Mouse (Mus musculus) B cell, adult 62 days (primary cell): ENCODE measurements around the gene Prkci. TPM values are rescaled to one million over a fixed set of nuclear protein-coding genes. Genes with fewer than 3 reads are reported as not detected.

Experiments
- total RNA-seq: library from RNA; stranded (reverse); gene quantifications from 4 replicates; pipeline ENCODE4 v1.2.4, GENCODE M21; 2023

The Prkci gene
- total RNA-seq = 17.6 to 27.7 TPM (median 22.5 TPM) in 4 replicates

DNA sequence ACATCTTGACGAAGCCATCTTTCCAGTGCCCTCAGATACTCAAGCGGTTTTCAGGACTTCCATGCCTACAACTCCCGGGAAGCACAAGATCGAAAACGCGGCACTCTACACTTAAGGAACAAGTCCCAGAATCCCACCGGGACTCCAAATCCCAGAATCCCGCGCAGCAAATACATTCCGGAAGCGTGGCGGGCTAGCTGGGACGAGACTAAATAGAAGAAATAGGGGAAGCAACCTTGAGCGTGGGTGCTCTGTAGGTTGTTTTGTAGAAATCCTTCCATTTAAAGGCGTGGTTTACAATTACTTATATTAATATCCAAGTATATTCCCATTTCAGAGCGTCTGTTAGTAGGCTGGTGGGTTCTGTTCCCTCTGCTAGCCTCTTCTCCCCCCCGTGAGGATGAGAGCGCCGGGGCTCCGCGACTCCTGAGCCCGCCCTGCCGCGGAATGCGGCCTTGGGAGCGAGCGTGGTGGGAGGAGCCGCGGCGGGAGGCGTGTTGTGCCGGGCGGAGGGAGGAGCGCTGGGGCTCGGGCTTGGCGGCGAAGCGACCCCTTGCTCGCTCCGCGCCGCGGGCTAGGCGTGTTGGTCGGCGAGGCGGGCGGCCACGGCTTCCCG lies at the start of gene Prkci:
Prkci (plus strand) TSS at position 465 of the 616 bp plus-strand sequence.

DNA sequence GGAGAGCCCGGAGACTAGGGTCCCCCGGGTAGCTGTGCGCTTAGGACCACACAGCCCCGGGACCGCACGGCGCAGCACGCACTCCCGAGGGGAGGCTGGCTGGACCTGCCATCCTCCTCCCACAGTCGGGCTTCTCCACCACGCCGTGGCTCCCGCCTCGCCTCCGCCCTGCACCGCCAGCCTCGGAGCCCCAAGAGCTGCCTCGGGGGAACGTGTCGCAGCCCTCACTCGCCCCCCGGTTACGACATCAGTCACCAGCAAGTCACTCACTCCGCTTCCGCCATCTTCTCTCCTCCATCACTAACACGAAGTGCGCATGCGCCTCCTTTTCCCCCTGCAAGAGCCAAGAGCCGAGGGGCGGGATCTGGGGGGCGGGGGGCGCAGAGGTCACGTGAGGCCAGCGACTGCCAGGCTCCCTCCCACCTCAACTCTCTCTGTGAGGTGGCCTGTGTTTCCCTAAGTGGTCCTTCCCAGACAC lies 26.4 kb upstream of the Prkci start, which contains the start of gene Phc3:
Phc3 (minus strand) TSS at position 312 of the 478 bp plus-strand sequence.

DNA sequence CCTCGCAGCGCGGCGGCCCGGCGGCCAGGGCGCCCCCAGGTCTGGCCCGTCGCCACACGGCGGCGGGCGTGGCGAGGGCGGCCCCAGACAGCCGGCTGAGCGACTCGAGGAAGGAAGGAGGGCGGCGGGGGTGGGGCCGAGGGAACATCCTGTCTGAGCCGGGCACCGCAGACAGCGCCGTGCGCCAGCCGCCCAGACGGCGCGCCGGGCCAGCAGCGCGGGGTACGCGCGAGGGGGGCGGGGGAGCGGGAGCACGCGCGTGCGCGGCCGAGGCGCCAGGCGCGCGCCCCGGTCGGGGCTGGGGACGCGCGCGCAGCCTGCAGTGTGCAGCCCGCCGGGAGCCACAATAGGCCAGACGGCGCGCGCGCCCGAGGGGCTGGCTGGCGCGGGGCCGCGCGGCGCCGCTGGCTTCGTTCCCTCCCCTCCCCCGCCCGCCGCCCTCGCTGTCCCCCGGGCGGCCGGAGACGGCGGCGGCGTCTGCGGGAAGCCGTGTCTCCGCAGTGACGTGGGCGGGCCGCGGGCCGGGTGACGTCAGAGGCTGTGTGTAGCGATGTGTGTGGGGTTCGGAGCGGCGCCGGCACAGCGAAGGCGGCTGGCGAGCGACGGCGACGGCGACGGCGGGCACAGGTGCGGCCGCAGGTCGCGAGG lies 99.1 kb downstream of the Prkci start, which contains the start of gene Skil:
Skil (plus strand) TSS at position 528 of the 648 bp plus-strand sequence.

Other genes with a start within 250 kb of the Prkci start
- not detected in 4 replicates for gene Samd7, start 249.5 kb upstream of the Prkci start, total RNA-seq
- 65.8 to 85.1 TPM (median 72.6 TPM) in 4 replicates for gene Sec62, start 202.9 kb upstream of the Prkci start, total RNA-seq
- 0.63 TPM in 1 of 4 replicates, not detected in the others for gene Gpr160, start 139.8 kb upstream of the Prkci start, total RNA-seq
- 57.8 to 60.8 TPM (median 60.4 TPM) in 4 replicates for gene Phc3, start 26.3 kb upstream of the Prkci start, total RNA-seq
- 76.7 to 90.2 TPM (median 86.1 TPM) in 4 replicates for gene Skil, start 99.3 kb downstream of the Prkci start, total RNA-seq
- not detected in 4 replicates for gene Cldn11, start 154.2 kb downstream of the Prkci start, total RNA-seq